Mouse (Mus musculus) bone marrow, adult 2 months (tissue): ENCODE data around the gene Cyp2d9.

Experiments
- CTCF ChIP-seq: fragments of 200-500 bp; IDR thresholded peaks from 2 replicates; pipeline ENCODE4 v1.5.1; 2011; ENCODE audit warnings: low read length, control low read depth; ENCODE audit not compliant: control insufficient read depth, insufficient read depth
- POLR2A ChIP-seq: fragments of 200-500 bp; IDR thresholded peaks from 2 replicates; pipeline ENCODE4 v1.6.1; 2011; ENCODE audit warnings: low read depth, mild to moderate bottlenecking, control low read depth, low read length, borderline replicate concordance; ENCODE audit not compliant: control insufficient read depth

DNA sequence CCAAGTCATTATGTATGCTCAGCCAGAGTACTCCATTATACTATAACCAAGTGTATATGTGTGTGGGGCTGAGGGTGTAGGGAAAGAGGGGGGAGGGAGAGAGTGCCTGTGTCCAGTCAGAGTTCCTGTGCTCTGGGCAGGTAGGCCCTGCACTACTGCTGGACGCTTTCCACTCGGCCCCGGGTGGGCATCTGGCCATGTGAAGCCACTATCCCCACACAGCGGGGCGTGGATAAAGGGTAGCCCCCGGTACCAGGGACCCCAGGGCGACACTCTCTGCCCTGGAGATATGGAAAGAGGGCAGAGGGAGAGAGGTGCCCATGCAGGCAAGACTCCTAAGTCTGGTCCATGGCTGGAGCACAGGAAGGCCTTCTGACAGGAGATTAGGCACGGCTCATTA is 12.0 kb downstream of the Cyp2d9 start:
- TF ChIP-seq CTCF (no peak), POLR2A (no peak)
